8 mouse cellular contexts compared by ENCODE assay signal in the genomic region with DNA sequence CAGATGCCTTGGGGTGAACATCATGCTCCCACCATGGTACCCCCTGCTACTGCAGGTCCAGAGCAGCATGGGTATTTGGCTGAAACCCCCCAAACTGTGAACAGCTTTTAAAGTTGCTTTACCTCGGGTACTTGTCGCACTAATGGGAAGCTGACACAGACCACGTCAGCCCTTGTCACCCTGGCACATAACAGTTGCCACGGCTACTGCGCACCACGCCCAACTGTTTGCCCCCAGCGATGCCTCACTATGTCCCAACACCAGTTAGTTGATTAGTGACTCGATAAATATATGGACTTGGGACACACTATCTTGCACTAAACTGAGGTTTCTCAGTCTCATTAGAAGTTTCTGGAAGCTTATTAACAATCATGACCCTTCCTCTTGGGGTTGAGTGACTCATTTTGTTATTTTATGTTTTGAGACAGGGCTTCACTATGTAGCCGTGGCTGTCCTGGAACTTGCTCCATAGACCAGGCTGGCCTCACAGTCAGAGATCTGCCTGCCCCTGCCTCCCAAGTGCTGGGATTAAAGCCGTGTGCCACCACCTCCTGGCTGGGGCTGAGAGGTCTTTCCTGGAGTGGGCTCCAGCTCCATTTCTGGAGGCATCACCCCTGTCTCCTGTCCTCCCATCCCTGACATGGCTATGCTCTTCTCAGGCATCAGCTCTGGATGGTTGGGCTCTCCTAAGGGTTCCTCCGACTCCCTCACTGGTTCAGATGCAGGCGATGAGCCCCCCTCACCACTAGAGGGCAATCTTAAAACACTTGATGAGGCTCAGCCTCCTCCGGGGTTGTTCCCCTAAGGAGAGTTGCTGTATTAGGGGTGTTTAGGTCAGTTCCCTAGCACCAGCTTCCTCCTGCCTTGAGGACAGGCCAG. TPM values are rescaled to one million over a fixed set of nuclear protein-coding genes. Genes with fewer than 3 reads are reported as not detected.
DNase-seq lines count a peak whose midpoint lies in the region; ATAC-seq and TF ChIP-seq lines count a peak whose summit lies in the region.

No protein-coding gene starts in this region.

- ATAC-seq in embryonic facial prominence, embryonic 11.5 days (replicated peaks; ENCODE audit: insufficient number of reproducible peaks, low FRiP score, low TSS enrichment, low read depth): peak; percentile 89
- peak; percentile 64 for ATAC-seq in limb, embryonic 12.5 days (ENCODE audit: insufficient number of reproducible peaks, insufficient read depth, low FRiP score, low TSS enrichment, low read depth)
- ATAC-seq in midbrain, embryonic 15.5 days (replicated peaks): peak; percentile 37

- no peaks in the 10 kb centered on the region for H3K9me3 ChIP-seq in embryonic facial prominence, embryonic 11.5 days (replicated peaks; ENCODE audit: control insufficient read depth, low read length)
- H3K9me3 ChIP-seq in limb, embryonic 12.5 days: no peaks in the 10 kb centered on the region
- H3K9me3 ChIP-seq in midbrain, embryonic 15.5 days: no peaks in the 10 kb centered on the region

- no peaks in the 10 kb centered on the region for H3K4me1 ChIP-seq in embryonic facial prominence, embryonic 11.5 days (ENCODE audit: control insufficient read depth, insufficient read depth, low read length)
- no peaks in the 10 kb centered on the region; the same call in 1 of the 2 replicates for H3K4me1 ChIP-seq in kidney, adult 2 months (ENCODE audit: control insufficient read depth, insufficient read depth, low read length)
- peaks cover 9% of the 10 kb centered on the region; the same call in 1 of the 2 replicates for H3K4me1 ChIP-seq in limb, embryonic 12.5 days (replicated peaks)
- H3K4me1 ChIP-seq in midbrain, embryonic 15.5 days: peaks cover 6% of the 10 kb centered on the region
- H3K4me1 ChIP-seq in spleen, adult 2 months (ENCODE audit: control insufficient read depth, insufficient read depth, insufficient read length): no peaks in the 10 kb centered on the region

- H3K36me3 ChIP-seq in embryonic facial prominence, embryonic 11.5 days (replicated peaks; ENCODE audit: control insufficient read depth, insufficient read depth, low read depth, low read length): no peaks in the 10 kb centered on the region
- no peaks in the 10 kb centered on the region for H3K36me3 ChIP-seq in kidney, adult 2 months (ENCODE audit: control insufficient read depth, insufficient read depth, low read length)
- H3K36me3 ChIP-seq in limb, embryonic 12.5 days: no peaks in the 10 kb centered on the region
- no peaks in the 10 kb centered on the region for H3K36me3 ChIP-seq in midbrain, embryonic 15.5 days (replicated peaks)
- H3K36me3 ChIP-seq in spleen, adult 2 months (ENCODE audit: control insufficient read depth, insufficient read depth, low read length): no peaks in the 10 kb centered on the region

- DNase-seq in 3134 (ENCODE audit: extremely low read depth, insufficient read length, low spot score): peak; percentile 58
- DNase-seq in adrenal gland, postnatal 14 days: peak; percentile 87
- peak; percentile 92 for DNase-seq in embryonic facial prominence, embryonic 11.5 days (ENCODE audit: low spot score)
- DNase-seq in heart, adult 18-20 months: peak; percentile 79 to 88
- peak; percentile 84 for DNase-seq in kidney, adult 2 months
- DNase-seq in spleen, adult 2 months (ENCODE audit: low read depth in 1 of 2, low spot score in 2 of 2): peak; percentile 25 to 66

- no peak overlapping the region for H3K4me3 ChIP-seq in embryonic facial prominence, embryonic 11.5 days (ENCODE audit: low read depth, low read length)
- no peak overlapping the region for H3K4me3 ChIP-seq in kidney, adult 2 months (ENCODE audit: insufficient read depth, low read depth, low read length)
- 0 out of 2 replicates have a peak overlapping the region, but pooled peaks have one; percentile 21 for H3K4me3 ChIP-seq in limb, embryonic 12.5 days (replicated peaks)
- H3K4me3 ChIP-seq in midbrain, embryonic 15.5 days: peak overlapping the region; percentile 29
- H3K4me3 ChIP-seq in spleen, adult 2 months (ENCODE audit: extremely low read depth, insufficient read depth, insufficient read length): no peak overlapping the region

- no peak for TF ChIP-seq POLR2A in kidney, adult 2 months (IDR thresholded peaks at IDR 0.05; ENCODE audit: low read depth, low read length)
- no peak for TF ChIP-seq POLR2A in spleen, adult 2 months (IDR thresholded peaks at IDR 0.05; ENCODE audit: low read depth, low read length)

- H3K27ac ChIP-seq in embryonic facial prominence, embryonic 11.5 days (replicated peaks; ENCODE audit: low read depth, low read length): no peak overlapping the region
- no peak overlapping the region for H3K27ac ChIP-seq in kidney, adult 2 months (ENCODE audit: insufficient read depth, low read depth, low read length)
- no peak overlapping the region for H3K27ac ChIP-seq in limb, embryonic 12.5 days
- no peak overlapping the region for H3K27ac ChIP-seq in midbrain, embryonic 15.5 days
- H3K27ac ChIP-seq in spleen, adult 2 months (ENCODE audit: insufficient read depth, low read length): no peak overlapping the region

- peak overlapping the region; percentile 19; the same call in 1 of the 2 replicates for H3K9ac ChIP-seq in embryonic facial prominence, embryonic 11.5 days (replicated peaks; ENCODE audit: low read length)
- peak overlapping the region; percentile 37; the same call in 1 of the 2 replicates for H3K9ac ChIP-seq in limb, embryonic 12.5 days (replicated peaks)
- peak overlapping the region; percentile 35 for H3K9ac ChIP-seq in midbrain, embryonic 15.5 days

- 0 out of 2 replicates have a peak overlapping the region, but pooled peaks have one; percentile 5 for H3K4me2 ChIP-seq in embryonic facial prominence, embryonic 11.5 days (ENCODE audit: low read depth, low read length)
- peak overlapping the region; percentile 48 for H3K4me2 ChIP-seq in limb, embryonic 12.5 days
- H3K4me2 ChIP-seq in midbrain, embryonic 15.5 days: peak overlapping the region; percentile 43

- 65% methylated on average over 13 of the region's 13 CpGs for WGBS in embryonic facial prominence, embryonic 11.5 days
- WGBS in kidney, adult 2 months: 60% methylated on average over 13 of the region's 13 CpGs
- 63% methylated on average over 13 of the region's 13 CpGs for WGBS in limb, embryonic 12.5 days
- 68% methylated on average over 13 of the region's 13 CpGs for WGBS in midbrain, embryonic 15.5 days
- 54% methylated on average over 13 of the region's 13 CpGs for WGBS in spleen, adult 2 months

- peak; percentile 83 for TF ChIP-seq CTCF in kidney, adult 2 months (conservative IDR thresholded peaks at IDR 0.05; ENCODE audit: insufficient read depth, insufficient read length, low read depth, low read length)
- peak; percentile 83; the same call in 1 of the 2 replicates for TF ChIP-seq CTCF in spleen, adult 2 months (IDR thresholded peaks at IDR 0.05; ENCODE audit: extremely low read depth, insufficient read depth, insufficient read length, insufficient replicate concordance)

- no peaks in the 10 kb centered on the region for H3K27me3 ChIP-seq in embryonic facial prominence, embryonic 11.5 days (ENCODE audit: control insufficient read depth, insufficient read depth, low read length)
- no peaks in the 10 kb centered on the region for H3K27me3 ChIP-seq in kidney, adult 2 months (replicated peaks; ENCODE audit: control insufficient read depth, insufficient read depth, low read length)
- H3K27me3 ChIP-seq in limb, embryonic 12.5 days: no peaks in the 10 kb centered on the region
- H3K27me3 ChIP-seq in midbrain, embryonic 15.5 days (replicated peaks): no peaks in the 10 kb centered on the region
- H3K27me3 ChIP-seq in spleen, adult 2 months (ENCODE audit: control insufficient read depth, insufficient read depth, low read length): no peaks in the 10 kb centered on the region

RNA-seq across cellular contexts. Expression of a gene that starts 22.7 kb away (rescaled TPM):
- 29.0 and 33.3 TPM in 2 replicates for total RNA-seq in adrenal gland, postnatal 14 days (2021)
- 94.2 and 96.6 TPM in 2 replicates for polyA plus RNA-seq in embryonic facial prominence, embryonic 11.5 days (2014; fragmentation: Nextera tagmentation; extraction: Ambion mirVana)
- total RNA-seq in heart, adult 18-20 months (2021): 10 to 100 TPM; 53.2 to 62.1 TPM
- 11.4 and 14.2 TPM in 2 replicates for polyA plus RNA-seq in kidney, adult 2 months (2012; rRNA removed)
- polyA plus RNA-seq in limb, embryonic 12.5 days (2016; fragmentation: Nextera tagmentation; extraction: Ambion mirVana): 87.4 and 89.3 TPM in 2 replicates
- polyA plus RNA-seq in midbrain, embryonic 15.5 days (2015; fragmentation: Nextera tagmentation; extraction: Ambion mirVana): 147 and 154 TPM in 2 replicates
- 1.4 and 1.8 TPM in 2 replicates for polyA plus RNA-seq in spleen, adult 2 months (2012; rRNA removed)

Comparison
In these comparisons a context has a peak if more than half of its experiments do, and no peak if none do; other contexts are left out.
1. ATAC-seq: peak in every context shown above with its lines; median percentile 89 in embryonic facial prominence, embryonic 11.5 days; 64 in limb, embryonic 12.5 days; 37 in midbrain, embryonic 15.5 days.
2. H3K4me3 ChIP-seq: peak in limb, embryonic 12.5 days (single experiment) and midbrain, embryonic 15.5 days (single experiment); none in embryonic facial prominence, embryonic 11.5 days (single experiment), kidney, adult 2 months (single experiment) and spleen, adult 2 months (single experiment).
3. Peak in every context shown above with its lines, with median percentiles within 50 percentile points of each other: DNase-seq, H3K4me2 ChIP-seq and H3K9ac ChIP-seq.